Mouse (Mus musculus) mature B cell (primary cell): ENCODE data around the gene Pld3.

Experiments
- in situ Hi-C: fragments of 300-500 bp; cut with MboI; formaldehyde crosslinking; loops from 2 replicates; pipeline ENCODE4 v1.14.3; 2019

Gene Pld3

DNA sequence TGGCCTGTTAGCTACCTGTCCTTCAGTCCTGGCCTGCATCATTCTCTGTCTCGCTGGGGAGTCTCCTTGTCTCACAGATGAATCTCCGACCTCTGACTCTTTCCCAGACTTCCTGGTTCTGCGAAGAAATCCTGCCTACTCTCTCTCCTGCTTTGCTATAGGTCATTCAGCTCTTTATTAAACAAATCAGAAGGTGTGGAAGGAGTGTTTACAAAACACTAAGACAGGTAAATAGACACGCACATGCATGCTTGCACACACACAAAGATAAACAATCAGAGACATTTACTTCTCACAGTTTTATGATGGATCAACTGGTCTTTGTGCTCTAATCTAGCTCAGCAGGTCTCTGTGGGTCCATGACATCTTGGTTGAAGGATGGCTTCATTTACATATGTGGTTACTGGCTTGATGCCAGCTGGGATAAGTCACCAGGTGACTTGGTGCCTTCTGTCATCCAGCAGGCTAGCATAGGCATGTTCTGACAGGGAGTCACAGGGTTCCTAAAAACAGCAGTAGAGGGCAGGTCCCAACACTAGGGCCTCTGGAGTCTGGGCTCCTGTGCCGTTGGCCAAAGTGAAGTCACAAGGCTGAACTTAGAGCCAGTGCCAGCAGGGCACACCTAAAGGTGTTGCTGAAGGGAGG lies 16.7 kb upstream of the Pld3 start:
- in situ Hi-C loops, result no loop called here

- in situ Hi-C loops, result no loop called here
Observed at GRCm38 (mm10) chr7:27560978-27561377, 8.0 kb upstream of the Pld3 start.

- in situ Hi-C loops, result no loop called here
Observed at GRCm38 (mm10) chr7:27560291-27560887, 7.4 kb upstream of the Pld3 start.

DNA sequence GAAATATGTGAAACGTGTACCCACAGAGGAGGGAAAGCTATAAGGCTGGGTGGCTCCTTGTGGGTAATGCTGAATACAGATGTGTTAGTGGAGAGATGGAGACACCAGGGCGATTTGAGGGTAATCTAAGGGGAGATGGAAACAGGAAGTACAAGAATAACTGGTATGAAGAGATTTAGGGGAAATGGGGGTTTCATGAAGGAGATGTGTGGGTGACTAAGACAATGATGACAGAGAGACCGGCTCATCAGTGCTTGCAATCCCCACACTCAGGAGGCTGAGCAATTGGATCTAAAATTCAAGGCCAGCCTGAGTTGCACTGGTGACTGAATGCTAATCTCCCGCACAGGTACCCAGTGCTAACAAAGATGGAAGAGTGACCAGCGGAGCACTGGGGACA lies 948 bp downstream of the Pld3 start:
- in situ Hi-C loops, result no loop called here

DNA sequence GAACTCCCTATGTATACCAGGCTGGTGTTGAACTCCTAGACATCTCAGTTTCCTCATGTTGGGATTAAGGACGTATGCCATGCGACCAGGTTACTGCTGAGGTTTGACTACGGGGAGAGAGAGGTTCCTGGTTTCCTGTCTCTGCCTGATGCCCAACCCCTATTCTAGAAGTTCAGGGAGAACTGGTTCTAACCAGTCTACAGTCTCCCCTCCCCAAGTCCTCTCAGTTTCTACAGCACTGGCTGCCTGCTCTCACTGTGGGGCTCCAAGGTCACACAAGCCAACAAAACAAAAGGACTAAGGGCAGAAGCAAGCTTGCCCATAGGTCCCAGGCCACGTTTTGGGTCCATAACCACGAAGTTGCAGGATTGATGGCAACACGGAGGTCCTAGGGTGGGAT lies 3.4 kb downstream of the Pld3 start:
- in situ Hi-C loops, result no loop called here

- in situ Hi-C loops, result no loop called here
Observed at GRCm38 (mm10) chr7:27544675-27545370, 8.2 kb downstream of the Pld3 start.

GRCm38 (mm10) chr7:27543851-27544250 lies 9.2 kb downstream of the Pld3 start:
- in situ Hi-C loops, result no loop called here

GRCm38 (mm10) chr7:27543065-27543464 lies 10.0 kb downstream of the Pld3 start:
- in situ Hi-C loops, result no loop called here

- in situ Hi-C loops, result no loop called here
Observed at GRCm38 (mm10) chr7:27542392-27543033, 10.5 kb downstream of the Pld3 start.

GRCm38 (mm10) chr7:27541922-27542321 lies 11.1 kb downstream of the Pld3 start:
- in situ Hi-C loops, result no loop called here

DNA sequence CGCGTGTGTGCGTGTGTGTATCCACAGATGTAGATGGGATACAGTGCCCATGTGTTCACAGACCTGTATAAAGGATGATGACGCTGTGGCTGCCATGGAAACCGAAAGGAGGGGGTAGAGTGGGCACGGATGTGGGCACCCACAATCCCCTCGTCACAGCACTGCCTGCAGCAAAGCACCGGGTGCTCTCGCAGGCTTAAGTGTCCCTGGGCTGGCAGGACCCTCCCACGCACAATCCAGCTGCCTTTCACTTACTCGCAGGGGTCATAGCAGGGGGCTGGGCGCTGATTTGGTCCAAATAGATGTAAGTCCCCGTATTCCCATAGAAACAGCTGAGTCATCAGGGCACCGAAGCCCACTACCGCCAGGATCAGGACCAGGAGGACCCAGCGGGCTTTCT lies 11.6 kb downstream of the Pld3 start:
- in situ Hi-C loops, result no loop called here

DNA sequence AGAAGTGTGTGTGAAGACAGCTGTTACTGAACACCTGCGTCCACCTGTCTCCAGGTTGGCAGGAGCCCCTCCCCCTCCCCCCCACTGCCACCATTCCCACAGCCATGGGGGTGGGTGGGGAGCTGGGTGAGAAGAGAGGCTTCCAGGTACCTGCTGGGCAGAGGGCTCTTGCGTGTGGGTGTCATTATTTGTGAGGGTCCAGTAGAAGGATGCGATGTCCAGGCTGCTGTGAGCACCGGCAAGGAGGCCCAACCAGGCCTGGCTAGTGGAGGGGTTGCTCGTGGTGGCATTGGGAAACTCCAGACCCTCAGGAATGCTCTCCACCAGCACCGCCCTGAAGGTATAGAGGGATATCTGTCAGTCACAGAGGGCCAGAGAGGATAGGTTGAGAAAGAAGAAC lies 12.1 kb downstream of the Pld3 start:
- in situ Hi-C loops, result no loop called here

GRCm38 (mm10) chr7:27540521-27540920 lies 12.5 kb downstream of the Pld3 start:
- in situ Hi-C loops, result no loop called here

GRCm38 (mm10) chr7:27538797-27539196 lies 14.2 kb downstream of the Pld3 start:
- in situ Hi-C loops, result no loop called here

DNA sequence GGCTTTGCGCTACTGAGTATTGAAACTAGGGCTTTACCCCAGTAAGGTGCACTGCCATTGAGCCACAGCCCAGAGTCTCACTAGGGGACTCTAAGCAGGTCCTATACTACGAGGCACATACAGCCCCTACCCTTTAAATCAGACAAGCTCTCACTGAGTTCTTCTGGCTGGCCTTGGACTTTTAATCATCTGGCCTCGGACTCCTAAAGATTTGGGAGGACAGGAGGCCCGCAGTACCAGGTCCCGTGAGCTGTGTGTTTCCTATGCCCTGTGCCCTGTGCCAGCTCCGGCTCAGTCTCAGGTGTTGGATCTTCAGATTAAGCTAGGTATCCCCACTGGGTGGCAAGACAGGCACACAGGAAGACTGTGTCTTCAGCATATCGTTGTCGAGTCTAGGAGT lies 15.0 kb downstream of the Pld3 start:
- in situ Hi-C loops, result no loop called here

DNA sequence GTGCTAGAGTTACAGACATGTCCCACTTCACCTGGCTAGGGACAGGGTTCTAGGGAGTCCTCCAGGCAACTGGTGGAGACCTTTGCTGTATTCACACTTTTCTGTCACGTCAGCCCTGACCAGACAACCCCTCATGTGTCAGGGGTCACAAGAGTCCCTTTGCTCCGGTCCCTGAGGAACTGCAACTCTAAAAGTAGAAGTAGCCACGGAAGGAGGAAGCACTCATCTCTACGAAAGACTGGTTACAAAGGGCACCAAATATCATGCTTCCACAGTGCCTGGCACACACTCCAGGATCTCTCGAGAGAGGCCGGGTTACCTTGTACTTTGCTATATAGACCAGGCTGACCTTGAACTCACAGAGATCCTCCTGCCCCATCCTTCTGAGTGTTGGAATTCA lies 16.4 kb downstream of the Pld3 start:
- in situ Hi-C loops, result no loop called here

- in situ Hi-C loops, result no loop called here
Observed at GRCm38 (mm10) chr7:27535386-27535785, 17.6 kb downstream of the Pld3 start.

DNA sequence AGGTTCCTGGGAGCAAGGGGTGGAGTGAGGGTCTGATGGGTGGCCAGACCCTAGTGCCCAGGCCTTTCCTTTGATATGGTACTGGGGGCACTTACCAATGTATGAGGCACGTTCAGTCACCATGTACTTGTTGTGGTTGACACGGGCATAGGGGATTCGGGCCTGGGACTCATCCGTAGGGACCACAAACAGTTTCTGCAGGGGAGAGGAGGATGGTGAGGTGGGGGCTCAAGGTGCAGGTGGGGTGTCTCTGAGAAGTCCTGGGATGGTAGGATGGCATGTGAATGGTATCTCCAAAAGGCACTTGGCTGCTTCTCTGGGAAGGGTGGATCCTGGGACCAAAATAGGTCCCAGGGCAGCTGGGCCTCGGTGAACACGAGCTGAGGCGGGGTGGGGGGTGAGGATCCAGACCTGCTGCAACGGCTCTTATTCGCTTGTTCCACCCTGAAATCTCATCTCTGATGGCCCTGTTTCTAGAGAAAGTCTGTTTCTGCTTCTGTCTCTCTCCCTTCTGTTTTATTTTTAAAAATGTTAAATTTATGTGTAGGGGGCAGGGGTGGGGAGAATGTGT lies 20.5 kb downstream of the Pld3 start:
- in situ Hi-C loops, result no loop called here

- in situ Hi-C loops, result no loop called here
Observed at GRCm38 (mm10) chr7:27531707-27532106, 21.3 kb downstream of the Pld3 start.

GRCm38 (mm10) chr7:27530937-27531336 lies 22.1 kb downstream of the Pld3 start:
- in situ Hi-C loops, result no loop called here

GRCm38 (mm10) chr7:27529070-27529469 lies 23.9 kb downstream of the Pld3 start:
- in situ Hi-C loops, result loop anchor here (10.0 kb wide), 1 partner anchor 184 kb away; no protein-coding TSS in a partner anchor

DNA sequence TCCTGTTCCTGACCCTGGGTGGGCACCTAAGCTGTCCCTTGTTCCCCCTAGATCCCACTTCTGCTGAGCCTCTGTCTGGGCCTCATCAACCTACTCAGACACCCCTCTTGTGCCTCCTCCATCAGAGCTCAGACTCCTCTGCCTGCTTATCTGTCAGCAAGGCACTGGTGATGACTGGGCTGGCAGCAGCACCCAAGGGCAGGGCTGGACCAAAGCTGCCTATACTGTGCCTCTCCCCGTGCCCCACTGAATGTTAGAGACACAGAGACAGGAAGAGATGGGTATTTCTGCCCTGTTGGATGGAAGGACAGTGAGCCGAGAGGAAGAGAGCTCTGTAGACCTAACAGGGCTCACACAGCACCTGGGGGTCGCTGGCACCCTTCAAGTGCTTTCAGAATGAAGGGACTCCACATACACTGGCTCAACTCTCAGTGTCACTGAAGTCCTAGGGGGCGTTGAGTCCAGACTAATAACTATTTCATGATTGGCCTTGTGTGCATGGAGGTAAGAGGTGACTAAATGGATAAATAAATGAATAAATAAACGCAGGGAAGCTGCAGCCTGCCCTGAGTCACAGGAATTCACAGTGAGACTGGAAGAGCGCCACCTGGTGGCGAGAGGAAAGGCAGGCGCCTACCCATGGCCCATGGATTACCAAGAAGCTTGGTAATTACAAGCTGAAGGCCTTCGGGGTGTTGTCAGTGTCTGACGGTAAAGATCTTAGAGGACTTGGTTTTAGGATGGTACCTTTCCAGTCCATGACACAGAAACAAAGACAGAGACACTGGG lies 26.8 kb downstream of the Pld3 start:
- in situ Hi-C loops, result loop anchor here (10.0 kb wide), 1 partner anchor 181 kb away; no protein-coding TSS in a partner anchor
